Mouse (Mus musculus): Measurements from ENCODE around the gene Gng13. TPM values are rescaled to one million over a fixed set of nuclear protein-coding genes. Genes with fewer than 3 reads are reported as not detected.

Gene Gng13
- polyA plus RNA-seq (2012), result not detected in 2 replicates

- no peak for TF ChIP-seq GATA1 (IDR thresholded peaks at IDR 0.05; ENCODE audit: low read length)
Measured at GRCm38 (mm10) chr17:25716711-25717637, at the start of gene Gng13. Gng13 (plus strand) TSS chr17:25717171.

- no peak for TF ChIP-seq GATA1 (IDR thresholded peaks at IDR 0.05; ENCODE audit: low read length)
Measured at GRCm38 (mm10) chr17:25668481-25669055, 48.4 kb upstream of the Gng13 start.

GRCm38 (mm10) chr17:25672982-25673381, 44.0 kb upstream of the Gng13 start:
- no peak for TF ChIP-seq GATA1 (IDR thresholded peaks at IDR 0.05; ENCODE audit: low read length)

- TF ChIP-seq GATA1 (IDR thresholded peaks at IDR 0.05; ENCODE audit: low read length), result no peak
Measured at GRCm38 (mm10) chr17:25677969-25678368, 39.0 kb upstream of the Gng13 start.

- TF ChIP-seq GATA1 (IDR thresholded peaks at IDR 0.05; ENCODE audit: low read length), result no peak
Measured at GRCm38 (mm10) chr17:25679818-25680217, 37.2 kb upstream of the Gng13 start.

GRCm38 (mm10) chr17:25681636-25682035, 35.3 kb upstream of the Gng13 start:
- no peak for TF ChIP-seq GATA1 (IDR thresholded peaks at IDR 0.05; ENCODE audit: low read length)

DNA sequence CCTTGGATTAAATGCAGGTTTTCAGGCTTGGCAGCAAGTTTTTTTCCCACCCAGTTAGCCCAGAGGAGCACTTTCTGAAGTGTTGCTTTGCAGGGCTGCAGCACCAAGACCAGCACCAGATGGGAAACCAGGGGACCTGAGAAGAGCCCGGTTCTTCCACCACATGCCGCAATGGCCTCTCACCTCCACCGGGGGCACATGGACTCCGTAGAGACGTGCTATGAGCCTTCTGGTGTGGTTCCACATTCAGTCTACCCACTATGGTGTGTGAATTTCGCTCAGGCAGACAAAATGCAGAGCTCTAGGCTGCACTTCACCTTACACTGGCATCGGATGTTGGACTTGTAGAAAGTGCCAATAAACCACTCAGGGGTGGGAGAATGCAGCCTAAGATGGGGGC, 30.6 kb upstream of the Gng13 start:
- no peak for TF ChIP-seq GATA1 (IDR thresholded peaks at IDR 0.05; ENCODE audit: low read length)

DNA sequence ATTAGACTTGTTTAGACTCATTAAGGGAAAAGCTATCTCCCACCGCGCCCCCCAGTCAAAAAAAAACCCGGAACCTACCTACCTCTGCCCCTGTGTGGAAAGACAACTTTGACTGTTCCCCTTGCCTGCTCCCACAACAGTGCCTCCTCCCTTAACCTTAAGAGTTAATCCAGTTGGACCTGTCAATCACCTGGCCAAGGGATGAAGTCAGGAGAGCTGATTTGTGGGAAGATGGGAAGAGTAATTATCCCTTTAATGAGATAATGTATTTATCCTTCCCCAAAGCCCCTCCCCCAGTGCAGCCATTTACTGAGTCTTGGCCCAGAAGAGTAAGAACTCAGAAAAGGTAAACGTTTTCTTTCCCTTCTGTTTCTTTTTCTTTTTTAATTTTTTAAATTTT, 28.0 kb upstream of the Gng13 start:
- no peak for TF ChIP-seq GATA1 (IDR thresholded peaks at IDR 0.05; ENCODE audit: low read length)

- no peak for TF ChIP-seq GATA1 (IDR thresholded peaks at IDR 0.05; ENCODE audit: low read length)
Measured at GRCm38 (mm10) chr17:25696263-25696662, 20.7 kb upstream of the Gng13 start.

- TF ChIP-seq GATA1 (IDR thresholded peaks at IDR 0.05; ENCODE audit: low read length), result no peak
Measured at GRCm38 (mm10) chr17:25698446-25698845, 18.5 kb upstream of the Gng13 start.

DNA sequence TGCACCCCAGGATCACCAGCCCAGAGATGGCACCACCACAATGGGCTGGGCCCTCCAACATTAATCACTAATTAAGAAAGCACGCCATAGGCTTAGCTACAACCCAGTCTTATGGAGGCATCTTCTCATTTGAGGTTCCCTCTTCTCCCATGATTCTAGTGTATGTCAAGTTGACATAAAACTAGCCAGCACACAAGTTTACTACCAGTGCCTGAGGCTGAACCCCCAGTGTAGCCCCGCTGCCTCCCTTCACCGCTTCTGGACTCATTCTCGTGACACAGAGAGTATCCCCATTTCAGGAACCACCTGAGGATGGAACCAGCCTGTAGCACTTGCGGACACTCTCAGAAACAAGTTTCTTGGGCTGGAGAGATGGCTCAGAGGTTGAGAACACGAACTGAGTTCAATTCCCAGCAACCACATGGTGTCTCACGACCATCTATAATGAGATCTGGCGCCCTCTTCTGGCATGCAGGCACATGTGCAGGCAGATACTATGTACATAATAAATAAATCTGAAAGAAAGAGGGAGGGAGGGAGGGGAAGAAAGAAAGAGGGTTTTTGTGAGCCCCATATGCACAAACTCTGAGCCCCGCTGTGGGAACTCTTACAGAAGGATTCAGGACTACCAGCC, 16.0 kb upstream of the Gng13 start:
- no peak for TF ChIP-seq GATA1 (IDR thresholded peaks at IDR 0.05; ENCODE audit: low read length)

- TF ChIP-seq GATA1 (IDR thresholded peaks at IDR 0.05; ENCODE audit: low read length), result no peak
Measured at GRCm38 (mm10) chr17:25709994-25710393, 7.0 kb upstream of the Gng13 start.

GRCm38 (mm10) chr17:25711136-25711535, 5.8 kb upstream of the Gng13 start:
- TF ChIP-seq GATA1 (IDR thresholded peaks at IDR 0.05; ENCODE audit: low read length), result no peak

DNA sequence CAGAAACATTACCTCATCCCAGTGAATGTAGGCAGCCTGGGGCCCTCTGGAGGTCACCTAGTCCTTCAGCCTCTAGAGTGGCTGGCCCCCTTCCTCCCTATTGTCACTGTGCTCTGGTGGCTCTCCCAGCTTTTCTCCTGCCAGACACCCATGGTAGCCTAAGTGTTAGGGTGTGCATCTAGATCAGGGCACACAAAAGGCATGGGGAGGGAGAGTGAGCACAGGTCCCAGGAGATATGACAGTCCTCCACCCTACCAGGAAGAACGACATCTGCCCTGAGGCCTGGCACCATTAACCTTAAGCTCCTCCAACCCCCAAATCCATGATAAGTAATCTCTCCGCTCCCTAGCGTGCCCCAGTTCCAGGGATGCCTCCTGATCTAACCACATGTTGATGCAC, 1.3 kb upstream of the Gng13 start:
- TF ChIP-seq GATA1 (IDR thresholded peaks at IDR 0.05; ENCODE audit: low read length), result no peak

DNA sequence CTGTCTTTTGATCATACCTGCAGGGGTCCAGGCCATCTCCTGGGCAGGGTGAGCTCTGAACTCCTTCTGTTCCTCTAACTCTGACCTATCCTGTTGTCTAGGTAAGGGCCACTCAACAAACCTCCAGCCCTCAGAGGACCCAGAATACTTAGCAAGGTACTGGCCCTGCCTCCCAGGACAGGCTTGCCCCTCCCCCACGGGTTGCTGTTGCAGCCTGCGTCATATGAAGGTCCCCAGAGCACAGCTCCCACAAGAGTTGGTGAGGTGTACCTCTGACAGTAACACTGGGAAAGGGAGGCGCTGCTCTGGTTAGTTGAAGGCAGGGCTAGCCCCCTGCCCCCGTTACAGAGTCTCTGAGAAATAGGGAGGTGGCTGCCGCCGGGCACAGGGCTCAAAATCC, 841 bp upstream of the Gng13 start:
- no peak for TF ChIP-seq GATA1 (IDR thresholded peaks at IDR 0.05; ENCODE audit: low read length)

- no peak for TF ChIP-seq GATA1 (IDR thresholded peaks at IDR 0.05; ENCODE audit: low read length)
Measured at GRCm38 (mm10) chr17:25717691-25718090, 720 bp downstream of the Gng13 start.

All from G1E-ER4 (cell line).